Mouse (Mus musculus): Measurements from ENCODE around the gene Abcf2.

Gene Abcf2

GRCm38 (mm10) chr5:24601911-24602750 is 24.9 kb upstream of the Abcf2 start:
- peak; percentile 59 for DNase-seq (ENCODE audit: low spot score)

DNA sequence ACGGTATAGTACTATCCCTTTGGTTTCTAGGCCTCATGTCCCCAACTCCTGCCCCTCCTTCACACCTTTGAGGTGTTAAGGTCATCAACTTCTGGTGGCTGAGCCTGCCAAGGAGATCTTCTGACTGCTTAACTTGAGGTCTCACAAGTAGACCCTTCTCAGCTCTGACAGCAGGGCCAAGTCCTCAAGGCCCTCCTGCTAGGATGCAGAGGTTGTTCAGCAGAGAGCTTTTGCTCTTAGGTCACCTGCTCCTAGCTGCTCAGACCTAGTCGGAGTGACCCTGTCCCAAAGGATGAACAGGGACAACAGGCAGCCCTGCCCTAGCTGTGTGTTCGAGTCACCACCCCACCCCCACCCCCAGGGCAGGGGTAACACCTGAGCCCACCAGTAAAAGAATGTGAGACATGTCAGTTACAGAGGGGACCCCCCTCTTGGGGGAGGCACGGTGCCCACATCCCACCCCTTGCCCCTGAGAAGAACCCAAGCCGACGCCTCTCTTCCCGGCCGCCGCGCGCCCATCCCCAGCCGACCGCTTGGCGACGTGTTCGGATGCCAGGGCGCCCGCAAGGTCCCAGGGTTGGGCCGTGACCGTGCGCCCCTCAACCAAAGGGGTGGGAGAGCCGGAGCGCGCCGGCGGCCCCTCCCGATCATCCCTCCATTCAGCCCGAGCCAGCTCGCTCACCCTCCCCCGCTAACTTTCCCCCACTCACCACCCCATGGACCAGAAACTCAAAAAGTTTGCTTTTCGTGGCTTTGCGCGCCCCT is 24.0 kb upstream of the Abcf2 start:
- DNase-seq (ENCODE audit: low spot score) = no peak

DNA sequence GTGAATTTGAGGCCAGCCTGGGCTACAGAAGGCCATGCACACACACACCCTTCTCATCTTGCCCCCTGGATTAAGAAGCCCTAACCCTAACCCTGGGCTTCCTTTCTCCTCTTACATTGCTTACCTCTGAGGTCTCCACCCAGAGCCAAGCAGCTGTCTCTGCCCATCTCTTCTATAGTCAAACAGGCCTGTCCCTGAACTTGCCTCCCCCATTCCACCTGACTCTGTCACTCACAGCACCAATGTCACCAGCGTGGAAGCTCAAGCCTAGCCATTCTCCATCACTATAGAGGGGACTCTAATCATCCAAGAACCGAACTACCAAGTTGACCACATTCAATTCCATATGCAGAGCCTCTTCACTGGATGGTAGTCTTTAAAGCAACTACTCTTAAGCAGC is 23.0 kb upstream of the Abcf2 start:
- DNase-seq (ENCODE audit: low spot score) = no peak

- no peak for DNase-seq (ENCODE audit: low spot score)
These were observed 21.9 kb upstream of the Abcf2 start for GRCm38 (mm10) chr5:24599137-24599536.

GRCm38 (mm10) chr5:24598570-24599006 is 21.3 kb upstream of the Abcf2 start:
- DNase-seq (ENCODE audit: low spot score) = peak; percentile 65

- DNase-seq (ENCODE audit: low spot score) = no peak
These were observed 20.8 kb upstream of the Abcf2 start for GRCm38 (mm10) chr5:24597901-24598569.

DNA sequence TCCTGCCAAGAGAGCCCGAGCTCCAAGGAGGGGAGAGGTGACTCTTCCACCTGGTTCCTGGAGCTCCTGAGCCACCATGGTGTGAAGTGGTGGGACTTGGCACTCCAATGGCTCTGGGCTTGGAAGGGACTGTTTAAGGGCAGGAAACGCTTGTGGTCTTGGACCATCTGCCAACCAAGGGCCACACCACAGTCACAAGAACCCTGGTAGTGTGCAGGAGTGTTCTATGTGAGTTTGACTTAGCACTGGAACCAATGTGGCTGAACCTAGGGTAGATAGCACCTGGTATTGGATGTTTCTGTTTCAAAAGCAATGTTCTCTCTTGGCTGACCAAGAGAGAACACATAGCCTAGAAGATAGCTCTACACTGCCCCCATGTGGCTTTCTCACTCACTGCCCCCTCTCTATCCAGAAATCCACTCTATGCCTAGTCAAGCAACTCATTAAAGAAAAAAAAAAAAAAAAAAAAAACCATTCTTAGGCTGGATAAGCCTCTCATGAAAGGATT is 20.0 kb upstream of the Abcf2 start:
- peak; percentile 74 for DNase-seq (ENCODE audit: low spot score)

- no peak for DNase-seq (ENCODE audit: low spot score)
These were observed 19.4 kb upstream of the Abcf2 start for GRCm38 (mm10) chr5:24596519-24597171.

- DNase-seq (ENCODE audit: low spot score) = no peak
These were observed 18.6 kb upstream of the Abcf2 start for GRCm38 (mm10) chr5:24595786-24596380.

DNA sequence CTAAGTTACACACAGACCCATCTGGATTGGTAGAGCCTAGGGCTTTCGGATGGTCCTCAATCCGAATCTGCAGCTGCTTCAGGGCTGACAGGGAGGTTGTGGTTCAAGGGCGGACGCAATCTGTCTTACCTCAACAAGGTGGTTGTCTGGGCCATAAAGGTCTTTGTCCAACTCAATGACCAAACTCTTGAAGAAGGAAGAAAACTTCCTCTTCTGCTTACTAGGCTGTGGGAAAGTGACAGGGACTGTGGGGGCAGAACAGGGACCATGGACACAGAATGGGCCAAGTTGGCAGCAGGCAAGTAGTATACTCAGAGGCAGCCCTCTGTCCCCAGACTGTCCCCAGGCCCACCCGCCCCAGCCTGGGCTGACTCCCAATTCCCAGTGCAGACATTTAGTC is 18.0 kb upstream of the Abcf2 start:
- no peak for DNase-seq (ENCODE audit: low spot score)

DNA sequence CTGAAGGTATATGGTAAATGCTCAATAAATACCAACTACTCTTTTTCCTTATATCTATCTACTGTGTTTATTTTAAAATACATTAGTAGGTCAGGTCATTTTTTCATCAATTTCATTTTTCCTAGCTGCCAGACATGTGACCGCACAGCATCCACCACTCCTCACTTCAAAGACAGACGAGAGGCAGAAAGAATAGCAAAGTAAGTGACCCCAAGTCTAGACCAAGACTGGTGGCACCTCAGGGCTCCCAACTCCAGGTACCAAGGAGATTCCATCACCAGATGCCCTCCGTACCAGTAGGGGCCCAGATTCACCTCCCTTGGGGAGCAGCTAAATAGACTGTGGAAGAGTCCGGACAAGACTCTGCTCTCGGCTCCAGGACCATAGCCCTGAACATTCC is 17.1 kb upstream of the Abcf2 start:
- DNase-seq (ENCODE audit: low spot score) = no peak

DNA sequence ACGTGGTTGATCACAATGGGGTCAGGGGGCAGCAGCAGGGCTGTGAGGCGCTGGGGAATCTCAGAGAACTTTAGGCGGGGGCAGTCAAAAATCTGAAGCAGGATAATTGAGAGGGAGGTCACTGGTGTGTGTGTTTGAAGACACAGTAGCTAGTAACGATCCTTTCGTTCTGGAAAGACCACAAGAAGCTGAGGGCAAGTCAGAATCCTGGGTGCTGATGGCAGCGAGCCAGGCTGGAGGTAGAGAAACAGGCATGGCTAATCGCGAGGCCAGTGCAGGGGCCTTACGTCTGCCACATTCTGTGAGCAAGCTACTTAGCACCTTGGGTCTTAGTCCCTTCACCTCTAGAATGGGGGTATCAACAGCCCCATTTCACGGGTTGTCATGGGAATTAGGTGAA is 16.7 kb upstream of the Abcf2 start:
- DNase-seq (ENCODE audit: low spot score) = no peak

DNA sequence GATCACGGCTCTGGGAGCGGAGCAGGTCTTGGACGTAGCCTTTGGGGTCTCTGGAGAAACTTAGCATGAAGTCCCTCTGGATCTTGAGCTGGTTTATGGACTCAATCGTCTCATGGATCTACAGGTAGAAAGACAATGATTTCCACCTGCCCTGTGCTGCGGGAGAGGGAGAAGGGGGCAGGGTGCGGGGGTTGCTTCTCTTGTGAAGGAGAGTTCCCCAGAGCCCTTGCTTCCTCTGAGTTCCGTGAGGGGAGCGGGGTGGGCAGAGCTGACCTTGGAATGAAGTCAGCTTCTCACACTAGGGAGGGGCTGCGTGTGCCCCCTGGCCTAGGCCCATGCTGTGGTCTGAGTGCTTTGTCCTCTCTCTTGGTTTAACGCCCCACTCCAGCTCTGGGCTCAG is 16.0 kb upstream of the Abcf2 start:
- no peak for DNase-seq (ENCODE audit: low spot score)

- DNase-seq (ENCODE audit: low spot score) = no peak
These were observed 15.3 kb upstream of the Abcf2 start for GRCm38 (mm10) chr5:24592471-24593160.

GRCm38 (mm10) chr5:24591796-24592470 is 14.7 kb upstream of the Abcf2 start:
- DNase-seq (ENCODE audit: low spot score) = no peak

DNA sequence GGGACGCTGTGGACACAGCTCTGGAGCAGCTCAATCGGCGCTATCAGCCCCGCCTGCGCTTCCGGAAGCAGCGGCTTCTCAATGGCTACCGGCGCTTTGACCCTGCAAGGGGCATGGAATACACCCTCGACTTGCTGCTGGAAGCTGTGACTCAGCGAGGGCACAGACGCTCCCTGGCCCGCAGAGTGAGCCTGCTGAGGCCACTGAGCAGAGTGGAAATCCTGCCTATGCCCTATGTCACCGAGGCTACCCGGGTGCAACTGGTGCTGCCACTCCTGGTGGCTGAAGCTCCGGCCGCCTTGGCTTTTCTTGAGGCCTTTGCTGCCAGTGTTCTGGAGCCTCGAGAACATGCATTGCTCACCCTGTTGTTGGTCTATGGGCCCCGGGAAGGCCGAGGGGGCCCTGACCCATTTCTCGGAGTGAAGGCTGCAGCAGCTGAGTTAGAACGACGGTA is 14.0 kb upstream of the Abcf2 start:
- DNase-seq (ENCODE audit: low spot score) = no peak

DNA sequence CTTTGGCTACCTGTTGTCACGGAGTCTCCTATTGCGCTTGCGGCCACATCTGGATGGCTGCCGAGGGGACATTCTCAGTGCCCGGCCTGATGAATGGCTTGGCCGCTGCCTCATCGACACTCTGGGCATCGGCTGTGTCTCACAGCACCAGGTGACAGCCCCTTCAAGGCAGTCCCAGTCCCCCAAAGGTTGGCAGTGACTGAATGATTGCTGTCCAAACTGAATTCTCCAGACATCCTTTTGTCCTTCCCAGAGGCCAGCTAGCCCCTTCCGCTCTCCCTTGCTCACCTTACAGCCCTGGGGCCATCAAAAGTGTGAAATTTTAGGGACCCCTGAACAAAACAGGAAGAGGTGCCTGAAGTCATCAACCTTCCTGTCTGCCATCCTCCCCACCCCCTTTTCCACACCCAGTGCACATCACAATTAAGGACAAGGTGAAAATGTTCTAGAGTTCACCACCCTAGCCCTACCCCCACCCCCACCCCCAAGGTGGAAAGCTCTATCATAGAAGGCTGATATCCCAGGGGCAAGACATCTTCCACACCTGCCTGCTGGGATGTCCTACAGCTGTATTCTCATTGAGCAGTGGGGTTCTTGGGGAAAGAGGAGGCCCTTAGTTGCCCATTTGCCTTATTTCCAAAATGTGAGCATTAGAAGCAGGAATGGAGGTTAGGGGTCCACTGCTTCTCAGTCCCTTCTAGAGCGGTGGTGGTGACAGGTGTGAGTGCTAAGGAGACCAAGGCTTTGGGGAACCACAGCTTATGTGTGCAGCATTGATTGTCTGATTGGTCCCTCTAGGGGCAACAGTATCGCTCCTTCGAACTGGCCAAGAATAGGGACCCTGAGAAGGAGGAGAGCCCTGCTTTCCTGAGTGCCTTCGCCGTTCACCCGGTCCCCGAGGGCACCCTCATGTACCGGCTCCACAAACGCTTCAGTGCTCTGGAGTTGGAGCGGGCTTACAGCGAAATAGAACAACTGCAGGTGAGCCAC is 12.5 kb upstream of the Abcf2 start:
- DNase-seq (ENCODE audit: low spot score) = no peak

- DNase-seq (ENCODE audit: low spot score) = no peak
These were observed 9.9 kb upstream of the Abcf2 start for GRCm38 (mm10) chr5:24587200-24587577.

GRCm38 (mm10) chr5:24586547-24587199 is 9.4 kb upstream of the Abcf2 start, which contains the start of gene Chpf2:
TSS of gene Chpf2 (plus strand) at chr5:24586741.
- peak; percentile 58 for DNase-seq (ENCODE audit: low spot score)

Data from ovary, postnatal 14 days (tissue).